Comparison of ENCODE assay signal across 12 mouse cellular contexts in genomic region chr6:36788576-36789191, GRCm38 (mm10). TPM values are rescaled to one million over a fixed set of nuclear protein-coding genes. Genes with fewer than 3 reads are reported as not detected.
DNase-seq lines count a peak whose midpoint lies in the region; ATAC-seq and TF ChIP-seq lines count a peak whose summit lies in the region.
"Had no signal": no experiment of that assay in that cellular context is flagged by ENCODE, and none has a peak within 500 bp of the region (broad histone marks: within the 10 kb centered on the region; RNA-seq: fewer than 3 reads in every experiment).

No protein-coding gene starts in this region.

- ATAC-seq in kidney, postnatal 0 days (replicated peaks; ENCODE audit: low FRiP score, low read depth): peak; percentile 89
- peak; percentile 44; the same call in 1 of the 2 replicates for ATAC-seq in hindbrain, embryonic 15.5 days (ENCODE audit: low FRiP score, low read depth)
- peak; percentile 33; the same call in 1 of the 2 replicates for ATAC-seq in neural tube, embryonic 15.5 days (ENCODE audit: low FRiP score)
- ATAC-seq: Patski had no signal

- no peaks in the 10 kb centered on the region for H3K36me3 ChIP-seq in kidney, postnatal 0 days (ENCODE audit: insufficient read depth, low read length)
- peaks cover 44% of the 10 kb centered on the region for H3K36me3 ChIP-seq in embryonic facial prominence, embryonic 10.5 days (replicated peaks)
- no peaks in the 10 kb centered on the region for H3K36me3 ChIP-seq in hindbrain, embryonic 15.5 days
- H3K36me3 ChIP-seq in neural tube, embryonic 15.5 days: no peaks in the 10 kb centered on the region

- no peak overlapping the region for H3K9ac ChIP-seq in kidney, postnatal 0 days (ENCODE audit: low read depth, low read length)
- 0 out of 2 replicates have a peak overlapping the region, but pooled peaks have one; percentile 2 for H3K9ac ChIP-seq in hindbrain, embryonic 15.5 days
- no peak overlapping the region for H3K9ac ChIP-seq in neural tube, embryonic 15.5 days (replicated peaks)

- peak; percentile 76 for DNase-seq in kidney, postnatal 0 days (ENCODE audit: low spot score)
- DNase-seq in kidney, postnatal 14 days: no peak
- peak; percentile 37 for DNase-seq in embryonic facial prominence, embryonic 10.5 days (ENCODE audit: low spot score)
- DNase-seq in thymus, postnatal 25 days: no peak
- no peak for DNase-seq in lung, adult 2 months
- DNase-seq: cerebellum, adult 18-20 months; gastrocnemius, postnatal 10 days; layer of hippocampus, adult 9-11 months had no signal

- no peaks in the 10 kb centered on the region for H3K9me3 ChIP-seq in kidney, postnatal 0 days (replicated peaks; ENCODE audit: low read length)
- no peaks in the 10 kb centered on the region for H3K9me3 ChIP-seq in embryonic facial prominence, embryonic 10.5 days
- no peaks in the 10 kb centered on the region for H3K9me3 ChIP-seq in hindbrain, embryonic 15.5 days
- H3K9me3 ChIP-seq in neural tube, embryonic 15.5 days (replicated peaks): no peaks in the 10 kb centered on the region

- TF ChIP-seq POLR2A in lung, adult 2 months (IDR thresholded peaks at IDR 0.05; ENCODE audit: borderline replicate concordance, extremely low read depth, low read depth, low read length): no peak

- peak overlapping the region; percentile 47; the same call in 1 of the 2 replicates for H3K27ac ChIP-seq in kidney, postnatal 0 days
- H3K27ac ChIP-seq in embryonic facial prominence, embryonic 10.5 days (replicated peaks): no peak overlapping the region; the same call in 1 of the 2 replicates
- H3K27ac ChIP-seq in hindbrain, embryonic 15.5 days (replicated peaks): peak overlapping the region; percentile 53
- peak overlapping the region; percentile 52 for H3K27ac ChIP-seq in neural tube, embryonic 15.5 days (replicated peaks)
- H3K27ac ChIP-seq: macrophage had no signal

- H3K4me3 ChIP-seq in kidney, postnatal 0 days (replicated peaks; ENCODE audit: low read depth, low read length): no peak overlapping the region
- H3K4me3 ChIP-seq in embryonic facial prominence, embryonic 10.5 days: no peak overlapping the region
- no peak overlapping the region for H3K4me3 ChIP-seq in hindbrain, embryonic 15.5 days
- H3K4me3 ChIP-seq in neural tube, embryonic 15.5 days (replicated peaks): no peak overlapping the region
- H3K4me3 ChIP-seq in lung, adult 2 months (replicated peaks; ENCODE audit: extremely low read depth, low read depth, low read length): no peak overlapping the region

- 39% methylated on average over 12 of the region's 12 CpGs for WGBS in kidney, postnatal 0 days
- 51% methylated on average over 12 of the region's 12 CpGs for WGBS in embryonic facial prominence, embryonic 10.5 days
- 24% methylated on average over 12 of the region's 12 CpGs for WGBS in hindbrain, embryonic 15.5 days
- WGBS in neural tube, embryonic 15.5 days: 24% methylated on average over 12 of the region's 12 CpGs
- 58% methylated on average over 12 of the region's 12 CpGs for WGBS in lung, adult 2 months

- H3K27me3 ChIP-seq in kidney, postnatal 0 days (ENCODE audit: insufficient read depth, low read length): no peaks in the 10 kb centered on the region
- H3K27me3 ChIP-seq in embryonic facial prominence, embryonic 10.5 days (replicated peaks; ENCODE audit: low read depth, poor library complexity, severe bottlenecking): no peaks in the 10 kb centered on the region
- no peaks in the 10 kb centered on the region for H3K27me3 ChIP-seq in hindbrain, embryonic 15.5 days
- no peaks in the 10 kb centered on the region for H3K27me3 ChIP-seq in neural tube, embryonic 15.5 days (replicated peaks)

- no peak for TF ChIP-seq CTCF in kidney, postnatal 0 days (IDR thresholded peaks at IDR 0.05; ENCODE audit: low read depth)
- TF ChIP-seq CTCF in lung, adult 2 months (IDR thresholded peaks at IDR 0.05; ENCODE audit: insufficient read depth, low read length): no peak

- 0 out of 2 replicates have a peak, but pooled peaks cover 8% of the 10 kb centered on the region for H3K4me1 ChIP-seq in kidney, postnatal 0 days (replicated peaks; ENCODE audit: insufficient read depth, low read length)
- peaks cover 47% of the 10 kb centered on the region for H3K4me1 ChIP-seq in embryonic facial prominence, embryonic 10.5 days
- H3K4me1 ChIP-seq in hindbrain, embryonic 15.5 days (replicated peaks): peaks cover 45% of the 10 kb centered on the region
- peaks cover 28% of the 10 kb centered on the region for H3K4me1 ChIP-seq in neural tube, embryonic 15.5 days
- H3K4me1 ChIP-seq in lung, adult 2 months (ENCODE audit: control insufficient read depth, insufficient read depth, low read length): no peaks in the 10 kb centered on the region

- peak overlapping the region; percentile 42 for H3K4me2 ChIP-seq in kidney, postnatal 0 days (ENCODE audit: low read length)
- H3K4me2 ChIP-seq in hindbrain, embryonic 15.5 days: peak overlapping the region; percentile 28
- peak overlapping the region; percentile 13; the same call in 1 of the 2 replicates for H3K4me2 ChIP-seq in neural tube, embryonic 15.5 days

RNA-seq across cellular contexts. Expression of gene Ptn, which starts 21.3 kb away (rescaled TPM):
- 449 and 471 TPM in 2 replicates for polyA plus RNA-seq in kidney, postnatal 0 days (2015; fragmentation: Nextera tagmentation; extraction: Ambion mirVana)
- 225 and 262 TPM in 2 replicates for polyA plus RNA-seq in embryonic facial prominence, embryonic 10.5 days (2016; fragmentation: Nextera tagmentation; extraction: Ambion mirVana)
- polyA plus RNA-seq in hindbrain, embryonic 15.5 days (2015; fragmentation: Nextera tagmentation; extraction: Ambion mirVana): 786 and 825 TPM in 2 replicates
- 623 and 715 TPM in 2 replicates for polyA plus RNA-seq in neural tube, embryonic 15.5 days (2015; fragmentation: Nextera tagmentation; extraction: Ambion mirVana)
- 0.48 and 1.1 TPM in 2 replicates for polyA plus RNA-seq in lung, adult 2 months (2012; rRNA removed)
- polyA plus RNA-seq: Patski had no signal

Comparison
In these comparisons a context has a peak if more than half of its experiments do, and no peak if none do; other contexts are left out.
1. DNase-seq: peak in kidney, postnatal 0 days (single experiment) and embryonic facial prominence, embryonic 10.5 days (single experiment); none in kidney, postnatal 14 days (single experiment), thymus, postnatal 25 days (single experiment) and lung, adult 2 months (single experiment).
2. ATAC-seq: peak in every context shown above with its lines; median percentile 89 in kidney, postnatal 0 days; 44 in hindbrain, embryonic 15.5 days; 33 in neural tube, embryonic 15.5 days.
3. RNA of gene Ptn, which starts 21.3 kb away (polyA plus RNA-seq): 786 to 825 TPM in hindbrain, embryonic 15.5 days, 623 to 715 TPM in neural tube, embryonic 15.5 days, 449 to 471 TPM in kidney, postnatal 0 days and 225 to 262 TPM in embryonic facial prominence, embryonic 10.5 days; 0.48 to 1.1 TPM in lung, adult 2 months; every median in the first group is over 100 times any median in the second.
4. Peak in every context shown above with its lines, with median percentiles within 50 percentile points of each other: H3K4me2 ChIP-seq.